In genomic region chr3:80256383-80256782, GRCm38 (mm10) we compare ENCODE assay signal across 20 mouse cellular contexts.
"Had no signal": no experiment of that assay in that cellular context is flagged by ENCODE, and none has a peak within 500 bp of the region (broad histone marks: within the 10 kb centered on the region; RNA-seq: fewer than 3 reads in every experiment).

No protein-coding gene starts in this region.

- DNase-seq: kidney, postnatal 10 days; kidney, postnatal 36 days; layer of hippocampus, adult 9-11 months; liver, postnatal 0 days; lung, embryonic 14.5 days; lung, postnatal 36 days; thymus, adult 18-20 months; thymus, postnatal 36 days had no signal

- H3K27ac ChIP-seq: kidney, embryonic 15.5 days; limb, embryonic 12.5 days; limb, embryonic 15.5 days; liver, embryonic 14.5 days; midbrain, embryonic 10.5 days; midbrain, embryonic 13.5 days; neural tube, embryonic 13.5 days had no signal

- H3K9ac ChIP-seq: kidney, embryonic 15.5 days; limb, embryonic 12.5 days; limb, embryonic 15.5 days; liver, embryonic 14.5 days; liver, postnatal 0 days; lung, embryonic 14.5 days; midbrain, embryonic 13.5 days; neural tube, embryonic 13.5 days had no signal

- ATAC-seq: liver, postnatal 0 days; lung, postnatal 0 days; midbrain, embryonic 13.5 days; midbrain, embryonic 16.5 days had no signal

- H3K4me3 ChIP-seq: kidney, embryonic 15.5 days; limb, embryonic 12.5 days; limb, embryonic 15.5 days; megakaryocyte, embryonic 14.5 days; midbrain, embryonic 10.5 days; midbrain, embryonic 13.5 days; myocyte; neural tube, embryonic 13.5 days had no signal

- H3K27me3 ChIP-seq: kidney, embryonic 15.5 days; limb, embryonic 12.5 days; limb, embryonic 15.5 days; megakaryocyte, embryonic 14.5 days; midbrain, embryonic 13.5 days; neural tube, embryonic 13.5 days had no signal

- H3K9me3 ChIP-seq: kidney, embryonic 15.5 days; limb, embryonic 12.5 days; limb, embryonic 15.5 days; megakaryocyte, embryonic 14.5 days; midbrain, embryonic 10.5 days; midbrain, embryonic 13.5 days; neural tube, embryonic 13.5 days had no signal

- H3K36me3 ChIP-seq: kidney, embryonic 15.5 days; limb, embryonic 12.5 days; limb, embryonic 15.5 days; midbrain, embryonic 10.5 days; midbrain, embryonic 13.5 days; neural tube, embryonic 13.5 days had no signal

- H3K4me2 ChIP-seq: kidney, embryonic 15.5 days; limb, embryonic 12.5 days; limb, embryonic 15.5 days; liver, embryonic 11.5 days; lung, embryonic 14.5 days; midbrain, embryonic 13.5 days; neural tube, embryonic 13.5 days had no signal

- H3K4me1 ChIP-seq: kidney, embryonic 15.5 days; limb, embryonic 12.5 days; limb, embryonic 15.5 days; megakaryocyte, embryonic 14.5 days; midbrain, embryonic 10.5 days; midbrain, embryonic 13.5 days; neural tube, embryonic 13.5 days had no signal
